Mouse (Mus musculus) cortical plate, adult 2 months (tissue): Measurements from ENCODE around the gene Arid3a.

ENCODE experiments used
- CTCF ChIP-seq: fragments of 200-500 bp; IDR thresholded peaks from 2 replicates; pipeline ENCODE4 v1.5.1; 2011; ENCODE audit warnings: mild to moderate bottlenecking, control low read depth, low read length; ENCODE audit not compliant: insufficient read depth; ENCODE audit errors: extremely low read depth
- POLR2A ChIP-seq: fragments of 200-500 bp; IDR thresholded peaks from 2 replicates; pipeline ENCODE4 v1.6.1; 2011; ENCODE audit warnings: mild to moderate bottlenecking, low read length, control low read depth; ENCODE audit not compliant: insufficient read depth; ENCODE audit errors: extremely low read depth

DNA sequence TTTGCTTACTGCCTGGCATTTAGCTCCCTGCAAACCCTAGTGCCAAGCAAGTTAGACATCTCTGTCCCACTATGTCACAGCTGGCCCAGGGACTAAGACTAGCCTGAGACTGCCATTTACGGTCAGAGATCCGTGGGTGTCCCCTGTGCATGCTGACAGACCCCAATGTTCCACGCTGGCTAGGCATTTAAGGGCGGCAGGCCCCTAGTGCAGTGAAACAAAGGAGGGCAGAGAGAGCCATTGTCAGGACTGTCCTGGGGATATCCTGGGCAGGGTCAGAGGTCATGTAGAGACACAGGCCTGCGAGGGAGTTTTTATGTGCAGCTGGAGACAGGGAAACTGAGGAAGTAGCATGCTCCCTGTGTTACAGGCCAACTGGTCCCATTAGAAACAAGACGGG lies 7.0 kb downstream of the Arid3a start:
- no peak for TF ChIP-seq POLR2A
- TF ChIP-seq CTCF, result no peak
